Mouse (Mus musculus) v-Abl transformed pro-B cells (cell line): ENCODE results near the gene Fam83d.

ENCODE experiments used
- in situ Hi-C, 2 experiments: fragments of 400-800 bp; cut with MboI; formaldehyde crosslinking; loops; one replicate each; pipeline ENCODE4 v1.15.1; 2025; ENCODE audit not compliant: unreplicated experiment in 2 of 2

Gene Fam83d

GRCm38 (mm10) chr2:158767742-158768339 lies at the start of gene Fam83d:
Fam83d (plus strand) TSS chr2:158768093.
- in situ Hi-C loops: loop anchor here (5.0 to 10.0 kb wide), 3 partner anchors 84 to 1827 kb away; no protein-coding TSS in a partner anchor

GRCm38 (mm10) chr2:158718816-158719549 lies 48.9 kb upstream of the Fam83d start:
- in situ Hi-C loops: no loop called here

- in situ Hi-C loops: no loop called here
These were observed 47.0 kb upstream of the Fam83d start for GRCm38 (mm10) chr2:158720715-158721370.

- in situ Hi-C loops: no loop called here
These were observed 46.4 kb upstream of the Fam83d start for GRCm38 (mm10) chr2:158721481-158721880.

- in situ Hi-C loops: no loop called here
These were observed 45.8 kb upstream of the Fam83d start for GRCm38 (mm10) chr2:158722135-158722534.

GRCm38 (mm10) chr2:158722991-158723551 lies 44.8 kb upstream of the Fam83d start:
- in situ Hi-C loops: no loop called here

GRCm38 (mm10) chr2:158723806-158724205 lies 44.1 kb upstream of the Fam83d start:
- in situ Hi-C loops: no loop called here

- in situ Hi-C loops: no loop called here
These were observed 41.6 kb upstream of the Fam83d start for GRCm38 (mm10) chr2:158726252-158726651.

- in situ Hi-C loops: no loop called here
These were observed 39.7 kb upstream of the Fam83d start for GRCm38 (mm10) chr2:158728061-158728815.

GRCm38 (mm10) chr2:158730896-158731295 lies 37.0 kb upstream of the Fam83d start:
- in situ Hi-C loops: loop anchor here in 1 of 2 experiments (5.0 kb wide), 1 partner anchor 59 kb away; no protein-coding TSS in a partner anchor

- in situ Hi-C loops: loop anchor here in 1 of 2 experiments (5.0 kb wide), 1 partner anchor 60 kb away; no protein-coding TSS in a partner anchor
These were observed 35.4 kb upstream of the Fam83d start for GRCm38 (mm10) chr2:158732521-158732920.

- in situ Hi-C loops: loop anchor here in 1 of 2 experiments (5.0 kb wide), 1 partner anchor 61 kb away; no protein-coding TSS in a partner anchor
These were observed 34.8 kb upstream of the Fam83d start for GRCm38 (mm10) chr2:158733136-158733535.

GRCm38 (mm10) chr2:158733914-158734313 lies 34.0 kb upstream of the Fam83d start:
- in situ Hi-C loops: loop anchor here in 1 of 2 experiments (5.0 kb wide), 1 partner anchor 62 kb away; no protein-coding TSS in a partner anchor

GRCm38 (mm10) chr2:158734500-158735152 lies 33.3 kb upstream of the Fam83d start:
- in situ Hi-C loops: loop anchor here (5.0 kb wide), 2 partner anchors 62 to 67 kb away; partner anchors contain the start of gene Ppp1r16b (in 1 of the 2)

- in situ Hi-C loops: loop anchor here in 1 of 2 experiments (5.0 kb wide), 1 partner anchor 68 kb away; the partner anchor contains the start of gene Ppp1r16b
These were observed 32.6 kb upstream of the Fam83d start for GRCm38 (mm10) chr2:158735340-158735739.

- in situ Hi-C loops: loop anchor here in 1 of 2 experiments (5.0 kb wide), 1 partner anchor 69 kb away; the partner anchor contains the start of gene Ppp1r16b
These were observed 31.6 kb upstream of the Fam83d start for GRCm38 (mm10) chr2:158736247-158736646.

GRCm38 (mm10) chr2:158738591-158738990 lies 29.3 kb upstream of the Fam83d start:
- in situ Hi-C loops: loop anchor here in 1 of 2 experiments (5.0 kb wide), 1 partner anchor 71 kb away; the partner anchor contains the start of gene Ppp1r16b

GRCm38 (mm10) chr2:158739113-158739512 lies 28.8 kb upstream of the Fam83d start:
- in situ Hi-C loops: loop anchor here in 1 of 2 experiments (5.0 kb wide), 1 partner anchor 72 kb away; the partner anchor contains the start of gene Ppp1r16b

- in situ Hi-C loops: no loop called here
These were observed 26.8 kb upstream of the Fam83d start for GRCm38 (mm10) chr2:158741011-158741501.
